Mouse (Mus musculus) kidney, embryonic 16.5 days (tissue): ENCODE data around the gene Rgs6. TPM values are rescaled to one million over a fixed set of nuclear protein-coding genes. Genes with fewer than 3 reads are reported as not detected.

Experiments used
- ATAC-seq: fragments of 200-750 bp; cut with Nextera tagmentation; 2 replicates; pipeline ENCODE4 v1.8.0; 2017; ENCODE audit warnings: moderate TSS enrichment; ENCODE audit not compliant: low FRiP score, low TSS enrichment
- H3K27ac ChIP-seq: fragments of 300-500 bp; sonication (generic); 2 replicates; pipeline ENCODE4 v1.5.1; 2014; ENCODE audit warnings: low read length
- H3K27me3 ChIP-seq: fragments of 300-500 bp; sonication (generic); 2 replicates; pipeline ENCODE4 v1.6.1; 2014; ENCODE audit warnings: low read length, control low read depth, mixed read lengths; ENCODE audit not compliant: insufficient read depth
- H3K36me3 ChIP-seq: fragments of 300-500 bp; sonication (generic); 2 replicates; pipeline ENCODE4 v1.6.1; 2014; ENCODE audit warnings: low read length, control low read depth, mixed read lengths; ENCODE audit not compliant: insufficient read depth
- H3K4me1 ChIP-seq: fragments of 300-500 bp; sonication (generic); 2 replicates; pipeline ENCODE4 v1.6.1; 2014; ENCODE audit warnings: low read length, control low read depth, mixed read lengths; ENCODE audit not compliant: insufficient read depth
- H3K4me2 ChIP-seq: fragments of 300-500 bp; sonication (generic); replicated peaks from 2 replicates; pipeline ENCODE4 v1.6.1; 2014; ENCODE audit warnings: low read depth, low read length
- H3K4me3 ChIP-seq: fragments of 300-500 bp; sonication (generic); 2 replicates; pipeline ENCODE4 v1.5.1; 2014; ENCODE audit warnings: mild to moderate bottlenecking, low read length
- H3K9ac ChIP-seq: fragments of 300-500 bp; sonication (generic); replicated peaks from 2 replicates; pipeline ENCODE4 v1.6.1; 2014; ENCODE audit warnings: low read length
- H3K9me3 ChIP-seq: fragments of 300-500 bp; sonication (generic); 2 replicates; pipeline ENCODE4 v1.6.1; 2016; ENCODE audit warnings: low read length, control low read depth
- WGBS: fragments of 180-500 bp; shearing (Covaris S2); extraction: QIAGEN DNeasy Blood & Tissue Kit; methylation state at CpG from one replicate; pipeline ENCODE4 v1.1.7; 2014; 5-methylcytosine and 5-hydroxymethylcytosine counted together
- polyA plus RNA-seq: library from polyadenylated mRNA; unstranded; fragments of >200 nt; fragmentation: Nextera tagmentation; extraction: Ambion mirVana; gene quantifications from 2 replicates; pipeline ENCODE4 v1.2.1, GENCODE M21; 2015

The Rgs6 gene
- polyA plus RNA-seq, 1 experiment from 2014 or later, result 2.7 TPM

- no peaks in the 10 kb centered on the region for H3K9me3 ChIP-seq
- ATAC-seq, result no peak
- no peak overlapping the region for H3K4me3 ChIP-seq
- H3K9ac ChIP-seq, result no peak overlapping the region
- H3K27ac ChIP-seq, result no peak overlapping the region
- no peaks in the 10 kb centered on the region for H3K27me3 ChIP-seq
- H3K4me2 ChIP-seq, result no peak overlapping the region
- 0 out of 2 replicates have a peak, but pooled peaks cover 5% of the 10 kb centered on the region for H3K4me1 ChIP-seq
- WGBS, result 75% methylated on average over 6 of the region's 6 CpGs
- no peaks in the 10 kb centered on the region for H3K36me3 ChIP-seq
These were observed 525.0 kb downstream of the Rgs6 start for GRCm38 (mm10) chr12:83112901-83113628.

- Histone ChIP-seq H3K9me3 (no peaks in the 10 kb centered on the region), H3K4me1 (0 out of 2 replicates have a peak, but pooled peaks cover 5% of the 10 kb centered on the region), H3K4me3 (no peak overlapping the region), H3K27ac (no peak overlapping the region), H3K9ac (no peak overlapping the region), H3K4me2 (no peak overlapping the region), H3K36me3 (no peaks in the 10 kb centered on the region), H3K27me3 (no peaks in the 10 kb centered on the region)
- WGBS, result 39% methylated on average over 3 of the region's 3 CpGs
- ATAC-seq, result no peak
These were observed 525.9 kb downstream of the Rgs6 start for GRCm38 (mm10) chr12:83113971-83114370.

- ATAC-seq, result no peak
- WGBS, result 35% methylated on average over 5 of the region's 5 CpGs
- no peaks in the 10 kb centered on the region for H3K9me3 ChIP-seq
- H3K4me3 ChIP-seq, result no peak overlapping the region
- no peak overlapping the region for H3K4me2 ChIP-seq
- no peak overlapping the region for H3K27ac ChIP-seq
- H3K27me3 ChIP-seq, result no peaks in the 10 kb centered on the region
- H3K9ac ChIP-seq, result no peak overlapping the region
- 0 out of 2 replicates have a peak, but pooled peaks cover 5% of the 10 kb centered on the region for H3K4me1 ChIP-seq
- H3K36me3 ChIP-seq, result no peaks in the 10 kb centered on the region
These were observed 526.4 kb downstream of the Rgs6 start for GRCm38 (mm10) chr12:83114396-83115053.

DNA sequence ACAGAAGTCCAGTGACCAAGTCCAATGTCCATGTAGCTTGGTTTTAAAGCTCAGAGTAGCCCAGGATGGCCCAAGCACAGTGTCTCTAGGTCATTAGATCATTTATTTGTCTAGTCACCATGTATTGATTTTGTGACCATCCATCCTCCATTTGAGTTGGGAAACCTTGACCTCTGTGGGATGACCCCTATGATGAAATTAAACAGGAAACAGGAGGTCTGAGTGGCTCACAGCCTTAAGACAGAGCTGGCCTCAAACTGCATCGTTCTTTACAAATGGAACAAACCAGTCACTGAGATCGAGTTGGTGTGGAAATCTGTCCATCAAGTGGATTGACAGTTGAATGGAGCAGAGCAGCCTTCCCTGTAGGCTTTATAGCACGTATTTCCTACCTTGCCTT, 536.0 kb downstream of the Rgs6 start:
- no peak overlapping the region for H3K9ac ChIP-seq
- no peaks in the 10 kb centered on the region for H3K27me3 ChIP-seq
- no peak overlapping the region for H3K27ac ChIP-seq
- no peaks in the 10 kb centered on the region for H3K36me3 ChIP-seq
- ATAC-seq, result no peak
- peaks cover 10% of the 10 kb centered on the region; the same call in 1 of the 2 replicates for H3K4me1 ChIP-seq
- no peak overlapping the region for H3K4me3 ChIP-seq
- 60% methylated on average over 3 of the region's 3 CpGs for WGBS
- no peaks in the 10 kb centered on the region for H3K9me3 ChIP-seq
- H3K4me2 ChIP-seq, result no peak overlapping the region

DNA sequence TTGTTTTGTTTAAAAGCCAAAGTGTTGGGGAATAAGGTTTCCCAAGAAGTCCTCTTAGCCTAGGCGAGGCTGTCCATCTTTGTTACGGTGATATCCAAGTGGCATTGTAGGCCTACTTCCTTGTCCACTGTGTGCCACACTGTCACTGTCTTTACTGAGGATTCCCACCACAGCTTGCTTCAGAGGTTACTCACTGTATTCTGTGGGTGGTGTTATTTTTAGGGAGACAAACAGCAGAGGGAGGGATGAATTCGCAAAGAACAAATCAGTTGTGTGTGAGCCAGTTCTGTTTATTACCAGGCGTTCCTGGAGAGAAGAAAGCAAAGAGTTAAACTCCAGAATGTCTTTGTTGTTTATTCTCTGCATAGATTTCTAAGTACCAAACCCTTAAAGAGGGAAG, 537.2 kb downstream of the Rgs6 start:
- no peaks in the 10 kb centered on the region for H3K9me3 ChIP-seq
- peaks cover 10% of the 10 kb centered on the region; the same call in 1 of the 2 replicates for H3K4me1 ChIP-seq
- no peak overlapping the region for H3K27ac ChIP-seq
- no peak overlapping the region for H3K4me2 ChIP-seq
- H3K36me3 ChIP-seq, result no peaks in the 10 kb centered on the region
- 78% methylated on average over 4 of the region's 4 CpGs for WGBS
- no peaks in the 10 kb centered on the region for H3K27me3 ChIP-seq
- ATAC-seq, result no peak
- H3K4me3 ChIP-seq, result no peak overlapping the region
- no peak overlapping the region for H3K9ac ChIP-seq

DNA sequence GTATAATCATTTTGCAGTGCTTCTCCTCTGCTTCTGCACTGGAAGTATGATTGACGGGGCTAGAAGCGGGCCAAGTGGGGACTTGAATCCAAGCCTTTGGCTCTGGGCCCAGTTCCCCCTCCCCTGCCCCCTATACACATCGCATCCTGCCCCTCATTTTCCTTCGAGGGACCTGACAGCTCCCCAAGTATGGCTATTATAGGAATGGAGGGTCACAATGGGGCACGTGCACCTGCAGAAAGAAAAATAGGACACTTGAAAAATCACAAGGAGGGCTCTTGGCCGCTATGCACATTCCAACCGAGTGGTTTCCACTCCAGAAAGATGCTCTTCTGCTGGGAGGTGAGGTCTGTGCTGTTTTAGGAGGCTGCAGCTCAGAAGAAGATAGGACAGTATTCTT, 538.8 kb downstream of the Rgs6 start:
- no peaks in the 10 kb centered on the region for H3K27me3 ChIP-seq
- no peak overlapping the region for H3K4me3 ChIP-seq
- no peaks in the 10 kb centered on the region for H3K36me3 ChIP-seq
- no peak overlapping the region for H3K9ac ChIP-seq
- ATAC-seq, result no peak
- H3K4me1 ChIP-seq, result peaks cover 10% of the 10 kb centered on the region; the same call in 1 of the 2 replicates
- H3K9me3 ChIP-seq, result no peaks in the 10 kb centered on the region
- 81% methylated on average over 7 of the region's 7 CpGs for WGBS
- H3K4me2 ChIP-seq, result no peak overlapping the region
- H3K27ac ChIP-seq, result no peak overlapping the region

DNA sequence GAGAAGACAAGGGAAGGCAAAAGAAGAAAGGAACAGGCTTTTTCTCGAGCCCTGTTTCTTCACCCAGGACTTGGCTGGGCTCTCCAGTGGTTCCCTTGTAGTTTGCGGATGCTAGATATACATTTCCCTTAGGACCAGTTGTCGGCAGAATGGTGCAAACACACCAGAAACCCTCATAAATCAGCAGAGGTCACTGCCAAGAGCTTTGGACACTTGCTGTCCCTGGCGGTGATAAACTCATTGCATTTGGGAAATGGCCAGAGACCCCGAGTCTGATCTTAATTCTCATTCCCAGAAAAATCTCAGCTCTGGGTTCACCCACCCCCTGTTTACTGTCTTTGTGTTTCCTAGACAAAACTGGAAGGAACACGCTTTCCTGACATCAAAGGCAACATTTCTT, 539.9 kb downstream of the Rgs6 start:
- Histone ChIP-seq H3K4me3 (no peak overlapping the region), H3K4me2 (no peak overlapping the region), H3K36me3 (no peaks in the 10 kb centered on the region), H3K4me1 (peaks cover 10% of the 10 kb centered on the region; the same call in 1 of the 2 replicates), H3K9me3 (no peaks in the 10 kb centered on the region), H3K27ac (no peak overlapping the region), H3K27me3 (no peaks in the 10 kb centered on the region), H3K9ac (no peak overlapping the region)
- no peak for ATAC-seq
- 30% methylated on average over 6 of the region's 6 CpGs for WGBS

GRCm38 (mm10) chr12:83128606-83129005, 540.5 kb downstream of the Rgs6 start:
- peaks cover 10% of the 10 kb centered on the region; the same call in 1 of the 2 replicates for H3K4me1 ChIP-seq
- WGBS, result 79% methylated on average over 2 of the region's 3 CpGs
- H3K36me3 ChIP-seq, result no peaks in the 10 kb centered on the region
- H3K27me3 ChIP-seq, result no peaks in the 10 kb centered on the region
- no peak for ATAC-seq
- no peak overlapping the region for H3K4me3 ChIP-seq
- no peaks in the 10 kb centered on the region for H3K9me3 ChIP-seq
- H3K4me2 ChIP-seq, result no peak overlapping the region
- no peak overlapping the region for H3K27ac ChIP-seq
- no peak overlapping the region for H3K9ac ChIP-seq

GRCm38 (mm10) chr12:83131405-83131804, 543.3 kb downstream of the Rgs6 start:
- 77% methylated on average over 4 of the region's 4 CpGs for WGBS
- no peaks in the 10 kb centered on the region for H3K9me3 ChIP-seq

DNA sequence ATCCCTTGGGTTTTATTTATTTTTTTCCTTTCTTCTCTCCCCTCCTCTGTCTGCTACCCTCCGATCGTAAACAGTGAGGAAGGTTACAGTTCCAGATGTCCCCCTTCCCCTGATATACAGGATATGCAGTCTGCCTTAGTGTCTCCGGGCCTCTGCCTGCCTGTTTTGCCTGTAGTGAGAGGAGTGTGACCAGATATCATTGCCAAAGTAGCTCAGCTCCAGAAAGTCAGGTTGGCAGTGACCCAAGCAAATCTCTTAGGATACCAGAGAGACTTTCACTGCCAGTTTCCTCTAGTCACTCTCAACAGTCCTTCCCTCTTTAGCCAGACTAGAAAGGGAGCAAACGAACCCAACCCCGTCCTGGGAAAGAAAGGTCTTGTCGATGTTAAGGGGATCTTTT, 545.7 kb downstream of the Rgs6 start:
- 55% methylated on average over 6 of the region's 6 CpGs for WGBS

More at GRCm38 (mm10) chr12:83131405-83131804, 543.3 kb downstream of the Rgs6 start:
- Histone ChIP-seq H3K4me2 (no peak overlapping the region), H3K27me3 (no peaks in the 10 kb centered on the region), H3K27ac (no peak overlapping the region), H3K9ac (no peak overlapping the region), H3K4me3 (no peak overlapping the region), H3K4me1 (peaks cover 10% of the 10 kb centered on the region; the same call in 1 of the 2 replicates), H3K36me3 (no peaks in the 10 kb centered on the region)
- no peak for ATAC-seq

More for the DNA sequence above, 545.7 kb downstream of the Rgs6 start:
- Histone ChIP-seq H3K27ac (no peak overlapping the region), H3K9me3 (no peaks in the 10 kb centered on the region), H3K27me3 (no peaks in the 10 kb centered on the region), H3K4me1 (no peaks in the 10 kb centered on the region), H3K4me2 (no peak overlapping the region), H3K9ac (no peak overlapping the region), H3K4me3 (no peak overlapping the region), H3K36me3 (no peaks in the 10 kb centered on the region)
- ATAC-seq, result no peak
